18 mouse cellular contexts compared by ENCODE assay signal in genomic region chr11:80430366-80430910, GRCm38 (mm10). TPM values are rescaled to one million over a fixed set of nuclear protein-coding genes. Genes with fewer than 3 reads are reported as not detected.
A peak's percentile ranks its signal among the peaks of the same experiment; 100 is the strongest.
DNase-seq lines count a peak whose midpoint lies in the region; ATAC-seq and TF ChIP-seq lines count a peak whose summit lies in the region.
"Had no signal": no experiment of that assay in that cellular context is flagged by ENCODE, and none has a peak within 500 bp of the region (broad histone marks: within the 10 kb centered on the region; RNA-seq: fewer than 3 reads in every experiment).

No protein-coding gene starts in this region.

- H3K9ac ChIP-seq in ES-E14 (ENCODE audit: insufficient read depth, low read depth, low read length, poor library complexity, severe bottlenecking) = no peak overlapping the region
- H3K9ac ChIP-seq in liver, embryonic 11.5 days (ENCODE audit: low read depth, low read length) = no peak overlapping the region
- H3K9ac ChIP-seq in hindbrain, postnatal 0 days (replicated peaks; ENCODE audit: low read length) = no peak overlapping the region
- H3K9ac ChIP-seq: stomach, embryonic 15.5 days had no signal

- no peaks in the 10 kb centered on the region for H3K27me3 ChIP-seq in liver, embryonic 11.5 days (replicated peaks; ENCODE audit: control insufficient read depth, insufficient read depth, low read length)
- no peaks in the 10 kb centered on the region for H3K27me3 ChIP-seq in thymus, adult 2 months (ENCODE audit: control insufficient read depth, insufficient read depth, low read length)
- no peaks in the 10 kb centered on the region for H3K27me3 ChIP-seq in hindbrain, postnatal 0 days (ENCODE audit: insufficient read depth, low read length)
- H3K27me3 ChIP-seq: stomach, embryonic 15.5 days had no signal

- DNase-seq in kidney, adult 11 months = peak; percentile 16
- no peak for DNase-seq in kidney, postnatal 14 days
- DNase-seq in 3T3-L1 (ENCODE audit: low read depth, low spot score) (peak; percentile 53), ES-E14 (ENCODE audit: low read depth, low spot score) (no peak)
- no peak for DNase-seq in liver, embryonic 11.5 days (ENCODE audit: low spot score)
- no peak for DNase-seq in thymus, adult 2 months
- DNase-seq in adrenal gland, postnatal 4 days (ENCODE audit: low spot score in 2 of 2) = no peak
- no peak for DNase-seq in hindbrain, postnatal 0 days (ENCODE audit: low spot score)
- DNase-seq: adrenal gland, postnatal 10 days; cerebellum, adult 18-20 months; cerebellum, postnatal 36 days; gastrocnemius, postnatal 36 days; heart, postnatal 14 days; lung, embryonic 14.5 days had no signal

- TF ChIP-seq CTCF in thymus, adult 2 months (IDR thresholded peaks at IDR 0.05; ENCODE audit: borderline replicate concordance, control insufficient read depth, extremely low read depth, insufficient read depth, low read length, poor library complexity) = no peak
- TF ChIP-seq CTCF in hindbrain, postnatal 0 days (IDR thresholded peaks at IDR 0.05; ENCODE audit: low read depth) = no peak

- H3K4me2 ChIP-seq in liver, embryonic 11.5 days = peak overlapping the region; percentile 40; the same call in 1 of the 2 replicates
- no peak overlapping the region for H3K4me2 ChIP-seq in hindbrain, postnatal 0 days (ENCODE audit: low read depth, low read length)

- no peaks in the 10 kb centered on the region for H3K9me3 ChIP-seq in ES-E14 (ENCODE audit: control insufficient read depth, insufficient read depth, low read depth, low read length)
- H3K9me3 ChIP-seq in liver, embryonic 11.5 days (ENCODE audit: control insufficient read depth, low read length) = no peaks in the 10 kb centered on the region
- no peaks in the 10 kb centered on the region for H3K9me3 ChIP-seq in hindbrain, postnatal 0 days (ENCODE audit: low read length)
- H3K9me3 ChIP-seq: limb, embryonic 10.5 days; stomach, embryonic 15.5 days had no signal

- no peak for TF ChIP-seq POLR2A in thymus, adult 2 months (IDR thresholded peaks at IDR 0.05; ENCODE audit: control insufficient read depth, extremely low read depth, insufficient read depth, low read length, poor library complexity)

- H3K4me3 ChIP-seq in ES-E14 (ENCODE audit: insufficient read depth in 1 of 2, low read depth in 1 of 2, low read length in 2 of 2, poor library complexity in 1 of 2, severe bottlenecking in 1 of 2) = no peak overlapping the region; a peak in 1 of 4 replicates
- H3K4me3 ChIP-seq in liver, embryonic 11.5 days (ENCODE audit: low read depth, low read length) = no peak overlapping the region
- no peak overlapping the region for H3K4me3 ChIP-seq in thymus, adult 2 months (ENCODE audit: control insufficient read depth, insufficient read depth, low read length)
- no peak overlapping the region for H3K4me3 ChIP-seq in hindbrain, postnatal 0 days (ENCODE audit: low read length)

- WGBS in liver, embryonic 11.5 days = 84% methylated on average over 3 of the region's 3 CpGs
- WGBS in thymus, adult 2 months = 97% methylated on average over 3 of the region's 3 CpGs
- WGBS in hindbrain, postnatal 0 days = 93% methylated on average over 3 of the region's 3 CpGs

- peaks cover 9% of the 10 kb centered on the region for H3K36me3 ChIP-seq in ES-E14 (ENCODE audit: control insufficient read depth, insufficient read depth, low read length, poor library complexity, severe bottlenecking)
- peaks cover 13% of the 10 kb centered on the region for H3K36me3 ChIP-seq in liver, embryonic 11.5 days (ENCODE audit: control insufficient read depth, insufficient read depth, low read length)
- peaks cover 20% of the 10 kb centered on the region for H3K36me3 ChIP-seq in thymus, adult 2 months (ENCODE audit: control insufficient read depth, insufficient read depth, low read length)
- H3K36me3 ChIP-seq in hindbrain, postnatal 0 days (ENCODE audit: insufficient read depth, low read length) = 0 out of 2 replicates have a peak, but pooled peaks cover 14% of the 10 kb centered on the region

- H3K27ac ChIP-seq in ES-E14 (ENCODE audit: insufficient read depth, low read depth, low read length, poor library complexity, severe bottlenecking) = no peak overlapping the region
- no peak overlapping the region for H3K27ac ChIP-seq in liver, embryonic 11.5 days (ENCODE audit: low read depth, low read length)
- H3K27ac ChIP-seq in thymus, adult 2 months (ENCODE audit: control insufficient read depth, insufficient read depth, low read length) = no peak overlapping the region
- H3K27ac ChIP-seq in hindbrain, postnatal 0 days = no peak overlapping the region
- H3K27ac ChIP-seq: hindbrain, embryonic 14.5 days; limb, embryonic 10.5 days; stomach, embryonic 15.5 days had no signal

- in situ Hi-C loops in ES-E14 (cut with MboI; ENCODE audit: low sequenced_read_pairs in 2 of 2, unreplicated experiment in 2 of 2) = no loop called here

- ATAC-seq in liver, embryonic 11.5 days (replicated peaks; ENCODE audit: low FRiP score) = no peak
- ATAC-seq in hindbrain, postnatal 0 days = no peak
- ATAC-seq: intestine, postnatal 0 days had no signal

- H3K4me1 ChIP-seq in ES-E14 (ENCODE audit: control insufficient read depth in 2 of 2, insufficient read depth in 2 of 2, low read length in 2 of 2, poor library complexity in 1 of 2) = peaks cover 0 to 8% of the 10 kb centered on the region in 2 experiments; a peak in 2 of 4 replicates
- peaks cover 6% of the 10 kb centered on the region for H3K4me1 ChIP-seq in liver, embryonic 11.5 days (replicated peaks; ENCODE audit: control insufficient read depth, insufficient read depth, low read length)
- peaks cover 5% of the 10 kb centered on the region; the same call in 1 of the 2 replicates for H3K4me1 ChIP-seq in thymus, adult 2 months (replicated peaks; ENCODE audit: control insufficient read depth, insufficient read depth, low read length)
- peaks cover 5% of the 10 kb centered on the region; the same call in 1 of the 2 replicates for H3K4me1 ChIP-seq in hindbrain, postnatal 0 days (ENCODE audit: insufficient read depth, low read length)

TF ChIP-seq in ES-E14, 5 proteins besides CTCF, POLR2A, EP300 and RAD21:
- 0 out of 2 replicates have a peak, but pooled peaks have one; percentile 22 for TF ChIP-seq MAFK (IDR thresholded peaks at IDR 0.05; ENCODE audit: insufficient read depth, low read depth, low read length)
- 0 out of 2 replicates have a peak, but pooled peaks have one; percentile 46 for TF ChIP-seq ZNF384 (IDR thresholded peaks at IDR 0.05; ENCODE audit: low read depth, low read length)
- TF ChIP-seq HCFC1 (IDR thresholded peaks at IDR 0.05; ENCODE audit: borderline replicate concordance, insufficient read depth, low read length) = no peak
- no peak for TF ChIP-seq ZC3H11A (IDR thresholded peaks at IDR 0.05; ENCODE audit: borderline replicate concordance, low read depth, low read length)

RNA-seq across cellular contexts. Expression of gene Psmd11, which starts 2.0 kb away (rescaled TPM):
- 71.4 and 106 TPM in 2 replicates for total RNA-seq in ES-E14 (2012; rRNA removed)
- polyA plus RNA-seq in liver, embryonic 11.5 days (2014; fragmentation: Nextera tagmentation; extraction: Ambion mirVana) = 256 and 289 TPM in 2 replicates
- polyA plus RNA-seq in thymus, adult 2 months (2012; rRNA removed) = 71.7 and 78.4 TPM in 2 replicates
- total RNA-seq in adrenal gland, postnatal 4 days (2021) = 100 to 1,000 TPM; 116 to 131 TPM
- total RNA-seq in hindbrain, postnatal 0 days (2014; rRNA removed) = 31.2 and 35.1 TPM in 2 replicates
- polyA plus RNA-seq in hindbrain, postnatal 0 days (2015; fragmentation: Nextera tagmentation; extraction: Ambion mirVana) = 272 and 284 TPM in 2 replicates

RNA-seq across cellular contexts. Expression of gene Cdk5r1, which starts 46.4 kb away (rescaled TPM):
- 1.6 and 1.8 TPM in 2 replicates for total RNA-seq in ES-E14 (2012; rRNA removed)
- polyA plus RNA-seq in liver, embryonic 11.5 days (2014; fragmentation: Nextera tagmentation; extraction: Ambion mirVana) = 0.68 and 0.77 TPM in 2 replicates
- 10.8 and 12.3 TPM in 2 replicates for polyA plus RNA-seq in thymus, adult 2 months (2012; rRNA removed)
- 1 to 10 TPM; 8.0 to 9.6 TPM for total RNA-seq in adrenal gland, postnatal 4 days (2021)
- total RNA-seq in hindbrain, postnatal 0 days (2014; rRNA removed) = 355 and 367 TPM in 2 replicates
- polyA plus RNA-seq in hindbrain, postnatal 0 days (2015; fragmentation: Nextera tagmentation; extraction: Ambion mirVana) = 65.1 and 69.3 TPM in 2 replicates

RNA-seq across cellular contexts. Expression of gene Zfp207, which starts 47.4 kb away (rescaled TPM):
- 177 and 201 TPM in 2 replicates for total RNA-seq in ES-E14 (2012; rRNA removed)
- 244 and 245 TPM in 2 replicates for polyA plus RNA-seq in liver, embryonic 11.5 days (2014; fragmentation: Nextera tagmentation; extraction: Ambion mirVana)
- polyA plus RNA-seq in thymus, adult 2 months (2012; rRNA removed) = 243 and 267 TPM in 2 replicates
- 100 to 1,000 TPM; 192 to 194 TPM for total RNA-seq in adrenal gland, postnatal 4 days (2021)
- 192 and 228 TPM in 2 replicates for total RNA-seq in hindbrain, postnatal 0 days (2014; rRNA removed)
- 141 and 149 TPM in 2 replicates for polyA plus RNA-seq in hindbrain, postnatal 0 days (2015; fragmentation: Nextera tagmentation; extraction: Ambion mirVana)

RNA-seq across cellular contexts. Expression of gene 5730455P16Rik, which starts 52.6 kb away (rescaled TPM):
- 11.5 and 15.1 TPM in 2 replicates for total RNA-seq in ES-E14 (2012; rRNA removed)
- 15.9 and 16.1 TPM in 2 replicates for polyA plus RNA-seq in liver, embryonic 11.5 days (2014; fragmentation: Nextera tagmentation; extraction: Ambion mirVana)
- 5.4 and 8.6 TPM in 2 replicates for polyA plus RNA-seq in thymus, adult 2 months (2012; rRNA removed)
- total RNA-seq in adrenal gland, postnatal 4 days (2021) = 10 to 100 TPM; 23.5 to 25.2 TPM
- 22.8 and 24.2 TPM in 2 replicates for total RNA-seq in hindbrain, postnatal 0 days (2014; rRNA removed)
- polyA plus RNA-seq in hindbrain, postnatal 0 days (2015; fragmentation: Nextera tagmentation; extraction: Ambion mirVana) = 46.2 and 49.2 TPM in 2 replicates

Comparison
In these comparisons a context has a peak if more than half of its experiments do, and no peak if none do; other contexts are left out.
1. DNase-seq: peak in kidney, adult 11 months (single experiment) and 3T3-L1 (single experiment); none in kidney, postnatal 14 days (single experiment), ES-E14 (single experiment), liver, embryonic 11.5 days (single experiment), thymus, adult 2 months (single experiment), adrenal gland, postnatal 4 days (0 of 2) and hindbrain, postnatal 0 days (single experiment).
2. RNA of gene Cdk5r1, which starts 46.4 kb away (total RNA-seq): 355 to 367 TPM in hindbrain, postnatal 0 days; 8.0 to 9.6 TPM in adrenal gland, postnatal 4 days and 1.6 to 1.8 TPM in ES-E14; every median in the first group is over 10 times any median in the second.